Mouse (Mus musculus) megakaryocyte, embryonic 14.5 days (primary cell): ENCODE data around the gene Pkib.

ENCODE experiments used
- FLI1 ChIP-seq: IDR thresholded peaks from 2 replicates; pipeline ENCODE4 v1.6.1; 2012; ENCODE audit warnings: low read length, inconsistent platforms, mixed read lengths
- GATA1 ChIP-seq: IDR thresholded peaks from 3 replicates; pipeline ENCODE4 v1.6.1; 2012; ENCODE audit warnings: mixed read lengths, low read length, inconsistent platforms, borderline replicate concordance

- TF ChIP-seq FLI1 (no peak), GATA1 (no peak)
Observed at GRCm38 (mm10) chr10:57636970-57637369, 5.2 kb downstream of the Pkib start.
